Mouse (Mus musculus): ENCODE measurements around the gene Kazn.

DNA sequence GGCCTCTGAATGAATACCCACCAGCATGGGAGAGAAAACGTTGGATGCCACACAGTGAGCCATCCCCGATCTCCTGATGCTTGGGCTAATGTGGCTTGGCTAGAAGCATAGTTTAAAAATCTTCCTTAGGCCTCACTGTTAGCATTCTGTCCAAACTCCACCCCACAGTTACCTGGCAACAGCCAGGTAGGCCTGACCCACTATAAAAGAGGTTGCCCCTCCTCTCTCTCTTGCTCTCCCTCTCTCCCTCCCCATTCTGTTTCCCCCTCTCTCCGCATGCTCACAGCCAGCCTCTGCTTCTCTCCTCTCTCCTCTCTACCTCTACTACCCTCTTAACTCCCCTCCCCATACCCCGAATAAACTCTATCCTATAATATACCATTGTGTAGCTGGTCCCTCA, 74.8 kb downstream of the Kazn start:
- TF ChIP-seq CHD2 (IDR thresholded peaks at IDR 0.05; ENCODE audit: low read depth, low read length) (no peak), ZC3H11A (IDR thresholded peaks at IDR 0.05; ENCODE audit: borderline replicate concordance, low read depth, low read length) (no peak), MAFK (IDR thresholded peaks at IDR 0.05; ENCODE audit: insufficient read depth, low read depth, low read length) (no peak), ZNF384 (IDR thresholded peaks at IDR 0.05; ENCODE audit: low read depth, low read length) (no peak), HCFC1 (IDR thresholded peaks at IDR 0.05; ENCODE audit: borderline replicate concordance, insufficient read depth, low read length) (no peak)

All from ES-E14 (cell line).